Mouse (Mus musculus): Measurements from ENCODE around the gene Sgsh.

Gene Sgsh

GRCm38 (mm10) chr11:119375425-119375824 lies 20.1 kb upstream of the Sgsh start:
- no peak for DNase-seq

GRCm38 (mm10) chr11:119363534-119364145 lies 8.3 kb upstream of the Sgsh start:
- DNase-seq: peak; percentile 85 to 87

- no peak for DNase-seq
Measured at GRCm38 (mm10) chr11:119362769-119363533, 7.6 kb upstream of the Sgsh start.

GRCm38 (mm10) chr11:119359089-119359488 lies 3.8 kb upstream of the Sgsh start:
- no peak for DNase-seq

- DNase-seq: peak in 1 of 2 experiments; percentile 25
Measured at GRCm38 (mm10) chr11:119354798-119355442, 416 bp downstream of the Sgsh start.

GRCm38 (mm10) chr11:119353946-119354345 lies 1.4 kb downstream of the Sgsh start:
- peak in 1 of 2 experiments; percentile 29 for DNase-seq

GRCm38 (mm10) chr11:119352113-119352512 lies 3.2 kb downstream of the Sgsh start:
- no peak for DNase-seq

GRCm38 (mm10) chr11:119347125-119347524 lies 8.2 kb downstream of the Sgsh start:
- no peak for DNase-seq

GRCm38 (mm10) chr11:119344865-119345264 lies 10.5 kb downstream of the Sgsh start:
- DNase-seq: no peak

- no peak for DNase-seq
Measured at GRCm38 (mm10) chr11:119344178-119344577, 11.2 kb downstream of the Sgsh start.

- DNase-seq: peak; percentile 82 to 88
Measured at GRCm38 (mm10) chr11:119339637-119340036, 15.7 kb downstream of the Sgsh start.

GRCm38 (mm10) chr11:119339179-119339578 lies 16.2 kb downstream of the Sgsh start:
- no peak for DNase-seq

GRCm38 (mm10) chr11:119338271-119339059 lies 16.9 kb downstream of the Sgsh start:
- peak in 1 of 2 experiments; percentile 32 for DNase-seq

GRCm38 (mm10) chr11:119331970-119332369 lies 23.4 kb downstream of the Sgsh start:
- DNase-seq: no peak

- DNase-seq: no peak
Measured at GRCm38 (mm10) chr11:119330592-119330991, 24.7 kb downstream of the Sgsh start.

- no peak for DNase-seq
Measured at GRCm38 (mm10) chr11:119325068-119325467, 30.3 kb downstream of the Sgsh start.

GRCm38 (mm10) chr11:119322521-119322920 lies 32.8 kb downstream of the Sgsh start:
- peak; percentile 48 to 57 for DNase-seq

GRCm38 (mm10) chr11:119316720-119317119 lies 38.6 kb downstream of the Sgsh start:
- DNase-seq: no peak

GRCm38 (mm10) chr11:119314252-119314936 lies 40.9 kb downstream of the Sgsh start:
- DNase-seq: no peak

- no peak for DNase-seq
Measured at GRCm38 (mm10) chr11:119310621-119311020, 44.7 kb downstream of the Sgsh start.

- no peak for DNase-seq
Measured at GRCm38 (mm10) chr11:119307916-119308315, 47.4 kb downstream of the Sgsh start.

GRCm38 (mm10) chr11:119307658-119307867 lies 47.8 kb downstream of the Sgsh start, which contains the start of gene Card14:
Gene Card14, plus strand, starts transcription at chr11:119307768.
- no peak for DNase-seq
